Mouse (Mus musculus) thymus, adult 18-20 months (tissue): ENCODE data around the gene Orai2.
"Not testable (repeated sequence)": the region's sequence is repeated elsewhere in the genome, so short reads cannot be mapped to it uniquely, and the experiment has no call there.

Experiments
- DNase-seq, 2 experiments: peaks; one replicate each; pipeline ENCODE4 v3.0.0; 2022; ENCODE audit warnings: mixed read lengths in 2 of 2

Gene Orai2

GRCm38 (mm10) chr5:136172939-136173338 lies 2.4 kb upstream of the Orai2 start:
- DNase-seq, result no peak

DNA sequence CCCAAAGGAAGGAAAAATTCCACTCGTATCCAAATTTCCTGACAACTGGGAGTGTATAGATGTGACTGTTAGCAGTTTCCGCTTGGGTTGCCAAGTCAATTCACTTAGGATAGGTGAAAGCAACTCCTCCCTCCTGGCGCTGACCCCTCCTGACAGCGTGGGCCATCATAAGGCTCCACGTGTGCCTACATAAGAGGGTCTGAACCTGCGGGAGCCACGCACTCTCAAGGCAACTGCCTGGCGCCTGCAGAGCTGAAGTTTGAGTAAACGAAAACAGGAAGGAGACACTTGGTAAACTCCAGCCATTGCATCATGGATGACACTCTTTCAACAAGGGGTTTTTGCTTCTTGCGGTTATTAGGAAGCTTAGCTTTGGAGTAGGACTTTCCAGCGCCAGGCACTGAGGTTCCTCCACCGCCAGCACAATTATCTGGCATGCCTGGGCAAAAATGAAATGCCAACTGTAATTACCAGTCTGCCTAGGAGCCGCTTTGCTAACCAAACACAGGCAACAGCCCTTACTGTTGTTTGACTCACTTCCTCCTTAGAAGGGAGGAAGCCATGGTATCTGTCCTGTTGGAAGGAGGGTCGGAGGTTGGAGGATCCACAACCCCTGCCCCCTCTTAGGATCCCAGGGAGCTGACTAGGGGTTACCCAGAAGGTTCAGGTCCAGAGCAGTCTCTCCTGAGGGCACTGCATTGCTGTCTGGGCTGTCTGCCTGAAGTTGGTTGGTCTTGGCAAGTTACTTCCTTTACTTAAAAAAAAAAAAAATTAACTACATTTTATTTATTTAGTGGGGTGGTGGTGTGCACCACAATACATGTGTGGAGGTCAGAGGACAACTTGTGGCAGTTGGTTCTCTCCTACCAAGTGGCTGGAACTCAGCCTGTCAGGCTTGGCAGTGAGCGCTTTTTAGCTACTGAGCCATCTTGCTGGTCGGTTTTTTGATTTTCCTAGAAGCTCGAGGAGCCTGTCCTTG lies 1.1 kb upstream of the Orai2 start:
- no peak for DNase-seq

DNA sequence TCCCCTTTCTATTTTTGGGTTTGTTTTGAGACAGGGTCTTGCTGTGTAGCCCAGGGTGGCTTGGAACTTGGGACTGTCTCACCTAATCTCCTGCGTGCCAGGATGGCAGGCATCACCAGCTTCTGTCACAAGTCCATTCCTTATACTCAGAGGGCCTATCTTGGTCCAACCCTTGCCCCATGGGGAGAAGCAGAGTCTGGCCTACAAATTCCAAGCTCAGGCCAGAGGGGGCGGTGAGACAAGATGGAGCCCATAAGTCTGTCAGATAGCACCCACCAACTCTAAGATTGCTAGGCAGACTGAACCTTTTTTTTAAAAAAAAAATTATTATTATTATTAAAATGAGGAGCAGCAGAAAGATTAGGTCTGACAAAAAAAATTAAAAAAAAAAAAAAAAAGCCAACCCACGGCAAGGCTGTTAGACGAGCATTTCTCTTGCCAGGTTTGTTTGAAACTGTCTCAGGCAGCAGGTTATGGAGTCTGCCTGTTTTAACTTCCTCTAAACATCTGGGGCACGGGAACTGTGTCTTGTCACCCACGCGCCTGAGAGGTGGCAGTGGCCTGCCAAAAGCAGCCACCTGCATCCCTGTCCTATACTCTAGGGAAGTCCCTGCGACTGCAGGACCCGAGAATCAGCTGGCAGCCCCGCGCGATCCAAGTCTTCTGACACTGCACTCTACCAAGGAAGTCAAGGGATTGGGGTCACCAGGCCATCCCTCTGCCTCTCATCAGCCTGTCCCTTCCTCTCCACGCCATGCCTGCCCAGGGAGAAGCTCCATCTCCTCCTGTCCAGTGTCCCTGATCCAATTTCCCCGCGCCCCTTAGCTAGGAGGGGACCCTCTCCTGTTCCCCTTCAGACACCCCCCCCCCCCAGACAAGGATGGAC lies 644 bp downstream of the Orai2 start:
- peak; percentile 58 to 72 for DNase-seq

DNA sequence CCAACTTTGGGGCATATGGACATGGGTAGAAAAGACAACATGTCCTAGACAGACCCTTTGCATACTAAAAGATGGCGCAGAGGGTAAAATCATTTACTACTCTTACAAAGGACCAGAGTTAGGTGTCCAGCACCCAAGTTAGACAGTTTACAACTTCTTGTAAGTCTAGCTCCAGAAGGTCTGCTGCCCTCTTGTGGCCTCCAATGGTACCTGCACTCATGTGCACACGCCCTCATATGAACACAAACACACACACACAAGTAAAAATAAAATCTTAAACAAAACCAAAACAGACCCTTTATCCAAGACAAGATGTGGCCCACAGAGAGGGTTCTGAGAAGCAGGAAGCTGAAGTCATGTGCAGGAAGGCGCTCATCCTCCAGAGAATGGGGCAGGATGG lies 2.4 kb downstream of the Orai2 start:
- no peak for DNase-seq

DNA sequence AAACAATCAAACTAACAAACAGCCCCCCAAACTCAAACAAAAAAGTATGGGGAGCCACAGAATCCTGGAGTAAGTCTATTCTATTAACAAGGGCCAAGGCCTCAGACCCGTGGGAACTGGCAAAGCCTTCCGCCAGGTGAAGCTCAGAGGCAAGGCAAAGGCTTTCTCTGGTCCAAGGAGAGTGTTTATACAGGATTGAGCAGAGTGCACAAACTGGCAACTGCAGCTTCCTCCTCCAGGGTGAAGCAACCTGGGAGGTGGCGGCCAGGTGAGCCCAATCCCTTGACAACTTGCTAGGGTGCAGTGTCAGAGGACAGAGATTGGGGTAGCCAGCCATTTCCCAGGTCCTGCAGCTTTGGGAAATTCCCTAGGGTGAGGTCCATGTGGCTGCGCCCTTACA lies 3.2 kb downstream of the Orai2 start:
- DNase-seq, result no peak

DNA sequence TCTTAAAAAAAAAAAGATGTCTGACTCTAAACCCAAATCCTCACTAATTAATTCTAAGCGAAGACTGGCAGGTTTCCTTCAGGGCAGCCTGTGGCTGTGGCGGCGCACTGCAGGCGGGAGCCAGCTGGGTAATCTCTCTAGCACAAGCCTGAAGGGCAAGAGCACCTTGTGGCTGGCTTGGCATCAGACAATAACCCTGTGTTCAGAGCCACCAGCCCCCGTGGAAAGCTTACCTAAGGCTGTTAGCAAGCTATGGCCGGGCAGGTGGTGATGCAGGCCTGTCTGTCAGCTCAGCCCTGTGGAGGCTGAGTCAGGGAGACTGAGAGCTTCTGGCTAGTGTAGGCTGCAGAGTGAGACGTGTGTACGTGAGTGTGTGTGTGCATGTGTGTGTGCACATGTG lies 5.3 kb downstream of the Orai2 start:
- no peak for DNase-seq

DNA sequence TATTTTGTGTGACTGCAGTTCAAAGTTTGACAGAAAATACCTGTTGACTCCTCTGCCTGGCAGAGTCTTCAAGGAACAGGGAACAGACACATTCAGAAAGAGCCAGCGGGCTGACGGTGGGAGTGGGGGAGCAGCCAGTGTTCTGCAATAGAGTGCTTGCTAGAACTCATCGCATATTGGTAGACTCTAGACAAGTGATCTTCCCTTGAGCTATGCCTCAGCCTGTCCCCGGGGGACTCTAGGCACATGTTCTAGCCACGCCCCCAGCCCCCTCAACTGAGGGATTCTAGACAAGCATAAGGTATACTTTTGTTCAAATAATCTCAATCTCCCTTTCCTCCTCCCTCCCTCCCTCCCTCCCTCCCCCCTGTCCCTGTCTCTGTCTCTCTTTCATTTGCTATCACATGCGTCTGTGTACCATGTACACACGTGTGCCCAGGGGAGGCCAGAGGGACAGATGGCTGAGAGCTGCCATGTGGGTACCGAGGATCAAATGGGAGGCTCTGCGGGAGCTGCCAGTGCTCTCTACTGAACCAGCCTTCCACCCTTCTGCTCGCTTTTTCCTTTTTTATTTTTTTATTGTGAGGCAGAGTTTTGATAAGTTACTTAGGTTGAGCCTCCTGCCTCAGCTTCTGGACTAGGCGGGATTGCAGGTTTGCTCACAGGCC lies 6.6 kb downstream of the Orai2 start:
- DNase-seq, result no peak

DNA sequence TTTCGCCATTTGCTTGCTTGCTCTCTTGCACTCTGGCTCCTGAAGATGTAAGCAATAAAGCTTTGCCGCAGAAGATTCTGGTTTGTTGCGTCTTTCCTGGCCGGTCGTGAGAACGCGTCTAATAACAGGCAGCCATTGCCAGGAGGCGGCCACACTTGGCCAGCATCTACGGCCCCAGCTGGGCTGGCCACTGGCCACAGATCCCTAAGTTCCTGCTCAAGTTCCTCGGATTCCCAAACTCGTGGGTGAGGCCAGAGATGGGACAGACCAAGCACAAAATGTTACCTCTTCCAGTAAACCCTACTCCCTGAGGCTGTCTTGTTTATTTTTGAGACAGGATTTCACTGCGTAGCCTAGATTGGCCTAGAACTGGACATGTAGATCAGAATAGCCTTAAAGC lies 10.4 kb downstream of the Orai2 start:
- not testable (repeated sequence) for DNase-seq

DNA sequence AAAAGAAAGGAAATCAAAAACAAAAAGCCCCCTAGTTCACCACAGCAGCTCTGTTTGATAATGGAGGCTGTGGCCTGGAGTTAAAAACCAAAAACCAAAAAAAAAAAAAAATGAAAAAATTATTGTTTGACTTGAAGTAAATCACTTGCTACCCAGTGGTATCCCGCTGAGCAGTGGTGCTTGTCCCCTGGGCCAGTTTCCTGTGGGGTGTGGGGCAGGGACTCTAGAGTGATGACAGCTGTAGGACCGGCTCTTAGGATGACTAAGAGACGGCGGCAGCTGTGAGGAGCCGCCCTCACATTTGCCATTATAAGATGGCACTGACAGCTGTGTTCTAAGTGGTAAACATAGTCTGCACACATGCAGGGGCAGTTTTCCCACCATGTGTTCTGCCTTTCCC lies 15.1 kb downstream of the Orai2 start:
- no peak for DNase-seq

DNA sequence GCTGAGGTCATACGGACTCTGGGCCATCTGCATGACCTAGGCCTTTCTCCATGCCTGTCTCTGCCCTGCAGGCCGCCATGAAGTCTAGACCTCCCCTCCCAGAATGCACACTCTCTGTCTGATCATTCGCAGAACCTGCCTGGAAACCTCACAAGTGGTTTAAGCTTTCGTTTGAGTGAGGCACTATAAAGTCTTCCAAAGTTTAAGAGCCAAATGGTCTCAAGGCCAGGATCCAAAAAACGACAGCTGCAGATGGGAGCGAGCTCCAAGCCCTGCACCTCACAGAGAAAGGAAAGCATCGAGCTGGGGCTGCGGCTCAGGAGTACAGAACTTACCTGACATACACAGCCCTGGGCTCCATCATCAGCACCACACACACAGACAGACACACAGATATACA lies 18.1 kb downstream of the Orai2 start:
- no peak for DNase-seq

- peak in 1 of 2 experiments; percentile 60 for DNase-seq
Observed at GRCm38 (mm10) chr5:136149134-136149576, 21.4 kb downstream of the Orai2 start.

DNA sequence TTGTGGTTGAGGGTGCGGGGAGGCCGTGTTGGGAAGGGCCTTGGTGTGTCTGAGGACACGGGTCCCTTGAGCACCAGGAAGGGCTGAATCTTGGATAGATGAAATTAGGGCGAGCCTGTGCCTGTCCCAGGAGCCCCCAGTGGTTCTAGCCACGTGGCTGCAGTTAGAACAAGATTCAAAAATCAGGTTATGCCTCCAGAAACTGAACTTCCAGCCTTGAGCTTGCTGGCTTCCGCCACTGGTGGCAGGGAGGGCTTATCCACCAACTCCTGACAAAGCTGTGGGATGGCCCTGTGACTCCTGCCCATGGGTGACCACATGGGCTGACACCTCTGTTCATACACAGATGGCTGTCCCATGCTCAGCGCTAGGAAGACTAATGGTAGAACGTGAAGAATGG lies 22.8 kb downstream of the Orai2 start:
- no peak for DNase-seq

DNA sequence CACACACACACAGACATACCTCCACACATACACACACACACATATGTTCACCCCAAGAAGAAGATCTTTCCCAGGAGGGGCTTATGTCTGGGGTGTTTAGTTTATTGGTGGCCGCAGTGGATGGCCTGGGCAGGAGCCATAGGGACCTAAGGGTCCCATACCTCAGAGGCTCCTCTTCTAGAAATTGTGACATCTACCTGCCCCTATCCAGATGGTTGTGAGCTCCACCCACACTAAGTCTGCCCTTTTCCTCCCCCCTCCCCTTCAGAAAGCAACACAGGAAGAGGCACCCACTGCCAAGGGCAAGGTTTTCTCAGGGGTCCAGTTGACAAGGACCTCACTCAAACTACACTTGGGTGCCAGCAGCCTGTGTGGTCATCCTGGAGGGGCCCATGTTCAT lies 23.6 kb downstream of the Orai2 start:
- peak; percentile 52 to 78 for DNase-seq

DNA sequence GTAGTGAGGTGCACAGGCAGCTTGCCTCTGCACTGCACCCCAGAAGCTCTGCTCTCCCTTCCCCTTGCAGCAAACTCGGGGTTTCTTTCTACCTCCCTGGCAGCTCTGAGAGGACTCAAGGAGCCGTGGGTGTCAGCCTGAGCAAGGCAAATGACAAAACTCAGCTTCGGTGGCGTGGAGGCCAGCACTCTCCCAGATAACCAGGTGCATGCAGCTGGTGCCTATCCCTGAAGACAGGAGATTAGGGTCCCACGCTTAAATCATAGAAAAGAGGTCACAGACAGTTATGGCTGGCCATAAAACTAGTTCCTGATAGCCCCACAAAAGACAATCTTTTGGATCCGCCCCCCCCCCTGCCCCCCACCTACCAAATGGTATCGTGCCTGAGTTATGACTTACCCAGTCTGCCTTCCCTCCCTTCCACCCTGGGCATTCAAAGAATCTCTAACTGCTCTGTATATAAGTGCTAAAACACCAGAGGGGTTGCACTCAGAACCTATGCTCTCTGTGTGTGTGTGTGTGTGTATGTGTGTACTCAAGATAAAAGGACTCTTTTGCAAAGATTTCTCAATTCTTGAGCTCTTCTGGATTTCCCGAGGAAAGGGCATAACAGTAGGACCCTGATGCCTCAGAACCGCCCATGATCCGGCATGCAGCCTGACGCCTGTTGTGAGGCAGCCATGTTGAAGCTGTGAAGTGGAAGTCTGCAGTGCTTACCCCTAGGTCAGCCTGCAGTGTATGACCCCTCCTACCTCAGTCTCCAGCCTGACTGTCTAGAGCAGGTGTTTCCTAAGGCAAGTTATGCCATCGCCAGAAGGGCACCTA lies 25.7 kb downstream of the Orai2 start:
- no peak for DNase-seq

DNA sequence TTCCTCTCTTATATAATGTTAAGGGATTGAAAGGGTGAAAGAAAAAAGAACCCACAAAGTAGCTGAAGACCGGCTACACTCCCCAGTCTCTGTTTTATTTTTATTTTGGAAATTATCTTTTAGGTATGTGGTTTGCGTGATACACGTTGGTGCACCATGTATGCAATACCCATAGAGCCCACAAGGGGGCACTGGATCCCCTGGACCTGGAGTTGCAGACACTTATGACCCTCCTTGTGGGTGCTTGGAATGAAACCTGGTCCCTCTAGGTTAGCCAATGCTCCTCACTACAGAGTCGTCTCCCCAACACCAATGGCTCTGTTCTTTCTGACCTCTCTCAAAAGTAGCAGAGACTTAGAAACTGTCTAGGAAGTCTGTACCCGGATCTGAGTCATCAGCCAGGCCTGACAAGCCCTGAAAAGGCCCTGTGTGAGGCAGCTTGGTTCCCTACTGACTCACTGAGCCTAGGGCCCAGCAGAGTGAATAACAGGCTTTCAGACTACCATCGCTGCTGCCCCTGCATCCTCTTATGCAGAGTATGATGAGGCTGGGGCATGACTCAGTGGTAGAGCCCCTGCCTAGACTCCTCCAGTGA lies 27.3 kb downstream of the Orai2 start:
- no peak for DNase-seq

- DNase-seq, result no peak
Observed at GRCm38 (mm10) chr5:136142746-136143145, 27.8 kb downstream of the Orai2 start.

DNA sequence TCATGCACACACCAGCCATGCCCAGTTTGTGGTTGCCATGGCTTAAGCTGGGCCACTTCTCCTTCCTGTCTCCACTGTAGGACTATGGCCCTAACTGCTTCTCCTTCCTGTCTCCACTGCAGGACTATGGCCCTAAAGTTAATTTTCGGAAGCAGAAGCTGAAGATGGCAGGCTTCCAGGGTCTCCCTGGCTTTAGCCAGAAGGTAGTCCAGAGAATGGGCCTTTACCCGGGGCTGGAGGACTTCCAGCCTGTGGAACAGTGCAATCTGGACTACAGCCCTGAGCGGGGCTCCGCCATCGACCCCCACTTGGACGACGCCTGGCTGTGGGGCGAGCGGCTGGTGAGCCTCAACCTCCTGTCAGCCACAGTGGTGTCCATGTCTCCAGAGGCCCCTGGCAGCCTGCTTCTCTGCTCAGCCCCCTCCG lies 30.4 kb downstream of the Orai2 start:
- no peak for DNase-seq

DNA sequence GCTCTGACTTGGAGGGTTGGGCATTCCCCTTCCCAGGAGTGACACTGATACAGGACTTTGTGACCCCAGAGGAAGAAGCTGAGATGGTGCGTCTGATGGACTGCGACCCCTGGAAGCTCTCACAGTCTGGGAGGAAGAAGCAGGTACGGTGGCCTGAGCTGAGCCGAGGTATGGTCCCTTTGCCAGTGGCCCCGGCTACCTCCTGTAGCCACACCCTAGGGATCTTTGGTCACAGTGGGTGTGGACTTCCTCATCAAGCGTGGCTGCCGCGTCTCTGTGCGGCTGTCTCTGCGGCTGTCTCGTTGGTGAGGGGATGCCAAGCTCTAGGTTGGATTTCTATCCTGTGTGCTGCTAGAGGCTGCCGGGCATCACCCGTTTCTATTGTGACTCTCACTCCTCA lies 31.1 kb downstream of the Orai2 start:
- DNase-seq, result no peak

DNA sequence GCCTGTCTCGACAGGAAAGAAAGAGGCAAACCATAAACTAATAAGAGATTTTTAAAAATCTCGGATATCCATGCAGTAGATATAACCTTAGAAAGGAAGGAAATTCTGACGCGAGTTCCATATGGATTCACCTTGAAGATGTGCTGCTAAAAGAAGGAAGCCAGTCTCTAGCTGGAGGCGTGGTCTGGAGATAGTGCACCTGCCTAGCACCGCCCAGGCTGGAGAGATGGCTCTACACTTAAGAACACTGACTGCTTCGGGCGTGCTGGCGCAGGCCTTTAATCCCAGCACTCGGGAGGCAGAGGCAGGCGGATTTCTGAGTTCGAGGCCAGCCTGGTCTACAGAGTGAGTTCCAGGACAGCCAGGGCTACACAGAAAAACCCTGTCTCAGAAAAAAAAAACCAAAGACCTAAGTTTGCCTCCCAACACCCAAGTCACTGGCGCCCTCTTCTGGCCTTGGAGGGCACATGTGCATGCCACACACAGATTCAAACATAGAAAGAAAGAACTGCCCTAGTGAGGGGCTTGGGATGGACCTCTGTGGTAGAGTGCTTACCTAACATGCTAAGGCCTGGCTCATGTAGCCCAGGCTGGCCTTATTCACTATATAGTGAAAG lies 32.7 kb downstream of the Orai2 start:
- DNase-seq, result peak in 1 of 2 experiments; percentile 45

- DNase-seq, result no peak
Observed at GRCm38 (mm10) chr5:136136292-136136990, 34.1 kb downstream of the Orai2 start.
